Mouse (Mus musculus): Measurements from ENCODE around the gene Ncor1. TPM values are rescaled to one million over a fixed set of nuclear protein-coding genes. Genes with fewer than 3 reads are reported as not detected.
"Not testable (repeated sequence)": the region's sequence is repeated elsewhere in the genome, so short reads cannot be mapped to it uniquely, and the experiment has no call there.

The Ncor1 gene
- total RNA-seq, 2 experiments from 2014 or later = 119 to 134 TPM

DNA sequence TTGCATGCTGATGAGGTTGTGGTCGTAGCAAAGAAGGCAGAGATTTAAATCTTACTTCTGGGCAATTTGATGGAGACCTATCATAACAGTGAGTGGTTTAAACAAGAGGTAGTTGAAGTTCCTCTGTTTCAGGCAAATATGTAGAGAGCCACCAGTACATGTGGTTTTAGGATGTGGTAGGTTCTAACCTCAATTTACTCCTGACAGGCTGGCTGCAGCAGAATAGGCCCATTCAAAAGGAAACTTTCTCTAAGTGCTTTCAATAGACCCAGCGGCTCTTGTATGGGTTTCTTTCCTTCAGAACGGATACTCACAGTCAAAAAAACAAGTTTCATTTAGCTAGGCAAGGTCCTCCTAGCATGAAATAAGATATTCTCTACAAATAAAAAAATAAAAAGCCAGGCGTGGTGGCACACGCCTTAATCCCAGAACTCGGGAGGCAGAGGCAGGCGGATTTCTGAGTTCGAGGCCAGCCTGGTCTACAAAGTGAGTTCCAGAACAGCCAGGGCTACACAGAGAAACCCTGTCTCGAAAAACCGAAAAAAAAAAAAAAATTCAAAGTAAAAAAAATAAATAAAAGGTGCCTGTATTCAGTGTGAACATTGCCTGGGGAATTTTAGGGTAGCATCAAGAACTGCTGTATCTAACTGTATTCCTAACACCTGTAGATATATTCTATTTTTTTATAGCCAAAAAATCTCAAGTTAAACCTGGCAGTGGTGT lies 70.6 kb downstream of the Ncor1 start:
- DNase-seq = no peak
- intact Hi-C loops (cut with DNase I) = no loop called here

DNA sequence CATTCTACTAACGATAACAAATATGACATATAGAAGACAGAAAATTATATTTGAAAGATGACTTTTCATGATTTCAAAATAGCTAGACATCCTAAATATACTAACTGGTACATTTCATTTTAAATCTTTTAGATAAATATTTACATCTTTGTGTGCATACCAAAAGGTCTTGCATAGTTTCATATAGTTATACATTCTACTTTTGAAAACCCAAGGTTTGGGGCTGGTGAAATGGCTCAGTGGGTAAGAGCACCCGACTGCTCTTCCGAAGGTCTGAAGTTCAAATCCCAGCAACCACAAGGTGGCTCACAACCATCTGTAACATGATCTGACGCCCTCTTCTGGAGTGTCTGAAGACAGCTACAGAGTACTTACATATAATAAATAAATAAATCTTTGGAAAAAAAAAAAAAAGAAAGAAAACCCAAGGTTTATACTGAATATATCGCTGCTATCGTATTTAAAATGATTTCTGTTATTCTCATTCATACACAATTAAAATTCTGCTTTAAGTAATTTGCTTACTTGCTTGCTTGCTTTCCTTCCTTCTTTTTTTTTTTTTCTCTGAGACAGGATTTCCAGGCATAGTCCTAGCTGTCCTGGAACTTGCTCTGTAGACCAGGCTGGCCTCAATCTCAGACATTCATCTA lies 81.0 kb downstream of the Ncor1 start:
- DNase-seq; intact Hi-C loops (cut with DNase I): not testable (repeated sequence)

DNA sequence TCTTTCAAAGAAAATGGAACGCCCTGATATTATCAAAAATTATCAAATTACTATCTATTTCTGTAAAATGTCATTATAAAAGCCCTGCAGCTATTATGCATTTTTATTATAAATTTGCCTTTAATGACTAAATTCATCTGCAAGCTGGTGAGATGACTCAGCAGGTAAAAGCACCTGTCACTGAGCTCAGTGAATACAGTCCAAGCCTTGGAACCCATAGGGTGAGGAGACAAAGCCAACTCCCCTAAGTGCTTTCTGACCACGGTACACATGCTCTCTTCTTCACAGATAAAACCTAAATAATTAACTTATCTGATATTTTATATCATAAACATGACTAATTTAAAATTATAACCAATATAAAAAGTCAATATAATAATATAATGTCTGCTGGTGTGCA lies 86.6 kb downstream of the Ncor1 start:
- DNase-seq = no peak

DNA sequence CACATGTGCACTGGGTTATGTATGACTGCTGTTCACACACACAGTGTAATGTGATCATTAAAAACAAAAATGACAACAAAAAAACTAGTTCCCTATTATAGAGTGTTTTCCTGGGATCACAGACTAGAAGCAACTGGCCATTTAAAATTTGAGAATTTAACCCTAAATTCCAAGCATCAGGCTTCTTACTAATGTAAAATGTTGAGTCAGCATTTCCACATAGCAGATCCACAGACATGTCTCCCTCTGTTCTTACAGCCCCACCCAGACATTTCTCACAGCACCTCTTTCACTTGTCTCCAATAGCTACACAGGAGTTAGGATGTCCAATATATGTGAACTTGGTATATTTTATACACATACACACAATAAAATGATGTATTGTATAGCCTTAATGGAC lies 88.4 kb downstream of the Ncor1 start:
- intact Hi-C loops (cut with DNase I) = no loop called here
- no peak for DNase-seq

More for the DNA sequence above, 86.6 kb downstream of the Ncor1 start:
- intact Hi-C loops (cut with DNase I) = no loop called here

DNA sequence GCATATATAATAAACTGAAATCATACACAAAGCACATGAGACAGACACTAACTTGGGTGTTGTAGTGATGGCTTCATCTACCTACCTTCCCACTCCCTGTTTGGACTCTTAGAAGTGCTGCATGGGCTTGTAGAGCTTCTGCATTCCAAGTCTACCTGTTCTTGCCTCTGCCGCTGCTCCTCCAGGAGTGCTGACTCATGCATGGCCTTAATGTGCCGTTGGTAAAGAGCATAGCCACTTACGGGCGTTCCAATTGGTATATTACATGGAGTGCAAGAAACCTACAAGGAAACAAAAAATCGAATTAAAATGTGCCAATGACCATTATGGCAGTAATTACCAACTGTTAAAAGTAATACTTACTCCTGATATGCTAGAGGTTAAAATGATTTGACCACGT lies 91.5 kb downstream of the Ncor1 start:
- intact Hi-C loops (cut with DNase I) = no loop called here
- no peak for DNase-seq

DNA sequence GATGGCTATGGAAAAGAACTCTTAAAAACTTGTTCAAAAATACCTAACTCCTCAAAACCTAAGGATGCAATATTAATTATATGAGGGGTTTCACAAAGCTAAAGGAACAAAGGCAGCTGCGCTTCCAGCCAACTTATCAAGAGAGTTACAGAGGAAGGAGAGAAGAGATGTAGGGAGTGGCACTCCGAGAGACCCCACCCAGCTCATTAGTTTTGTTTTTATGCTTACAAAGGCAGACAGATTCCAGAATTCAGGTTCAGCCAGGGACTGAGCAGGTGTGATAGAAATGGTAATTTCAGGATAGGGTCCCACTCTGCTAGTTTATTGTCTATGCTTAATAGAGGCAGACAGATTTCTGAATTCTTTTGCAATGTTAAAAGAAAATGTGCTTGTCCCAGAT lies 103.1 kb downstream of the Ncor1 start:
- DNase-seq = no peak
- intact Hi-C loops (cut with DNase I) = no loop called here

DNA sequence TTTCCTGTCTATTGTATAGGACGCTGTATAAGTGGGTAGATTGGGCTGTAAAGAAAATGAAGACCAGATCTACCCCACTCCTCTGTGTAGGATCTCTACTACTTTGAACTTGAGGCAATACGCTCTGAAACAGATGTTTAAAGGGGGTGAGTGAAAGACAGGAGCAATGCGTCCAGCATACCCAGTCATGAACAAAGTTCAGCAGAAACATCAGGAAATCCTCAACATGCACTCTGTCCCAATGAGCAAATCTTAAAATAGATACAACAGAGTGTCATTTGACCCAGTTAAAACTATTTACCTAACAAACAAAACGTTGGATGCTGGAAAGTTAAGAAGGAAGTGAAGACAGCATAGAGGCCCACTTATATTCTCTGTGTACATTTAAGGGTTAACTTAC lies 106.4 kb downstream of the Ncor1 start:
- no peak for DNase-seq
- intact Hi-C loops (cut with DNase I) = no loop called here

DNA sequence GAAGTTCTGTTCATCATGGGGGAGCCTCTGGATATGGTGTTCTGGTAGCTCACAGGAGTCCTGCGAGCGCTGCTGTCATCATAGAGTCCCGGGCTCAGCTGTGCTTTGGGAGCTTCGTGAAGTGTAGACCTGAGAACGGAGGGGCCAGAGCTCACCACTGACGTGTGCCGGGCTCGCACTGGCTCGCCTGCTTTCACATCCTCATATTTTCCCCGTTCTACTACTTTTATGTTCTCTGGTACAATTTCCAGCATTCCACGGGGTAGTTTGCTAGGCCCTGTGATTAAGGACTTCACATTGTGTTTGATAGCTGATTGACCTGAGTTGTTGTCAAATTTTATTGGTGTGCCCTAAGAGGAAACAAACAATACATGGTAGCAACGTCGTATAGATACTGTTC lies 115.3 kb downstream of the Ncor1 start:
- no peak for DNase-seq
- intact Hi-C loops (cut with DNase I) = no loop called here

DNA sequence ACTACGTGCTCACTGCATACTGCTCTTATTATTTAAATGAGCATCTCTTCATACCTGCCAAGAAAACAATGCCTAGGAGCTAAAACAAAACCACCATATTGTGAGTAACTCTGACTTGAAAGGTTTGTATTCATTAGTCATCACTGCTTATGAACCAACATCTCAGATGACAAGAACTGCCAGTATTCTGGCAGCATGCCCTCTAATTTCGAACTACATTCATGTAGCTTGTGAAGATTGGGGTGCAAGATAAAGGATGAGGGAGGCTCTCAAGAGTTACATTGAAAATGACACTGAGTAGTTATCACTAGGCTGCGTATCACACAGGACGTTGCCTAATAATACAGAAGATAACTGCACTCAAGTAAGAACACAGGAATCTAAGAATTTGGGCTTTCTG lies 126.1 kb downstream of the Ncor1 start:
- no peak for DNase-seq
- intact Hi-C loops (cut with DNase I) = no loop called here

DNA sequence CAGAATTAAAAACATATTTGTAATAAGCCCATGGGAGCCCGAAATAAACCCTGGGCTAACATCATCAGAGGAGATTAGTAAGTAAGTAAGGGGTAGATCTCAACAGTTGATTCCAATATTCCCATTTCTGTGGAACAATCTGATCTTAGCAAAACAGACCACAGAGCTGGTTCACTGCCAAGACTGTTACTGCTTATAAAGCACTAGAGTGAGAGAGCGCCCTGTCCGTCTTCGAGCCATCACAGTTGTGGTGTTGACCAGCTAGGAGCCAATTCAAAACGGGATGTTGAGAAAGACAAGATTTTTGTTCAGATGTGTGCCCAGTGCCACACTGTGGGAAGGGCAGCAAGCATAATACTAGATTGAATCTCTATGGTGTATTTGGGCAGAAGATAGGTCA lies 127.2 kb downstream of the Ncor1 start:
- intact Hi-C loops (cut with DNase I) = no loop called here
- DNase-seq = no peak

DNA sequence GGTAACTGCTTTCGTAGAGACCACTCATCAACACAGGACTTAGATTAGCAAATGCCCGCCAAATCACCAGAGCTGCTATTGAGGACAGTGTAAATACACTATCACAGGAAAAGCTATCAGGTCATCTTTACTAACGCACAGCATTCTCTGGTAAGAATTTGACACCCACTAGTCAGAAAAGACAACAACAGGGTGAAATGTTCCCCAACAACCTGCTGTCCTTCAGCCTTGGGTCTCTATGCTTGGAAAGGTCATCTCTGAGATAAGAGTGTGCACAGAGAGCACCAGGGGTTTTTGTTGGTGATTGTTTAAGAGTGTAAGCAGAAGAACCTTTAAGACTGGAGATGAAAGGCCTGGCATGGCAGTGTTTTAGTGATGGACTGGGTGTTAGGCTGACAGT lies 134.7 kb downstream of the Ncor1 start:
- DNase-seq = no peak
- intact Hi-C loops (cut with DNase I) = no loop called here

DNA sequence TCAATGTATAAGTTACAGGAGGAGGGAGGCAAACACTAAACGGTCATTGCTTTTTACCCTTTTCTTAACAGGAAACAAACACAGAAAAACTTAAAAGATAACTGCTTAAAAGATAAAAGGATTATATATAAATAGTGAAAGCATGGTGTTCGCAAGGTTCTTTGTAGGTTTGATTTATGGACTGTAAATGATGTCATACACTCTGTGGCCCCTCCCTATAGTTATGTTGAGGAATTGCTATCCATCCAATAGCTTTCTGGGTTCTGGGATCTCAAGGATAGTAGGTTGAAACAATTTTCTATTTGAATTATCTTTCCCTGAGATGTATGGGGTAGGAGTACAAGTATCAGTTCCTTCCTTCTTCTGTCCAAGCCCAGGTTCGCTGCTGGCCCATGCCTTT lies 138.2 kb downstream of the Ncor1 start:
- intact Hi-C loops (cut with DNase I) = no loop called here
- DNase-seq = no peak

DNA sequence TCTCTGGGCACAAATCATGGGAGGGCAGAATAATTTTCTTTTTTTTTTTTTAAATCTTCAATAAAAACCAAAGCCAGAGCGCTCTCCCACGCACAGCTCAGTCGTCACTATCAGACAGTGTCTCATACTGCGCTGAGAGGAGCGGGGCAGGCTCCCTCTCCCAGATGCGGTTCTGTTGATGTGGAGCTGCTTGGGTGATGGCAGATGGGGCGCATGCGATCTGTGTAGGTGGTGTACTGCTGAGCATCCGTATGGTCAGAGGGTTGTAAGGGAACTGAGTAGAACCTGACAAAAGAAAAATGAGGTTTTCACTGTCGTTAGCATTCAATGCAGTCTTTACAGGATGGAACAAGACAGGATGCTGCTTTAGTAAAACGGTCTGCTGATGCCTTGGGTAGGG lies 140.6 kb downstream of the Ncor1 start:
- DNase-seq = no peak
- intact Hi-C loops (cut with DNase I) = no loop called here

DNA sequence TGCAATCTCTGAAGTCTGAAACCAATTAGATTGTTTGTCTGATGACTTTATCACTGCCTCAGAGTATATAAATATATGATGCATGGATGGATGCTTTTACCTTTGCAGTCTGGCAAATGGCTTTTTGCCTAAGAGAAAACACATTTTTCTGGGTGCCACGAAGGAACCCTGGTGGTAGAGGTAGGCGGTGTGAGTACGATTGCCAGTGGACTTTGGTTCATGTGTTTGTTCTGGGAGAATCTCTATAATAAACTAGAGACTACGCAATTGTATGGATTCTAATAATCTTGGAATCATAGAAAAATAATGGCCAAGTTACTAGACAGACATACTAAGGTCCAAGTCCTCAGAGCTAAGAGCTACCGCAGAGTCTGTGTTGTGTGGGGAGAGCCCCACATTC lies 143.4 kb downstream of the Ncor1 start:
- no peak for DNase-seq
- intact Hi-C loops (cut with DNase I) = no loop called here

DNA sequence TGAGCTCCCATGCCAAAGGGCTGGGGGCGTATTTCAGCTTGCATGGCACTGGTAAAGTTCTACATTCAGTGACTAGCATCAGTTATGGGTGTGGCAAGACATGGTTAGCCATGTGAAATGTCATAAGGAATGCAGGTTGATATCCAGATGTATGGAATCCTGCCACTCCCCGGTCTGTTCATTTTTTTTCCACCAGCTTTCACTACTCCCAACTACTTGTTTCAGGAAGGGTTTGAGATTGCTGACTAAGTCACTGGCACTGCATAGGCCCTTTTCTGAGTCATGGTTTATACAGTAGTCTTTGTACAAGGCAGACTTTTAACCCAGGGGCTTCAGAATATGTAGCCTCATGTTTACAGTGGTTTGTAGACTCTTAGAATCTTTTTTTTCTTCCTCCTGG lies 149.0 kb downstream of the Ncor1 start:
- intact Hi-C loops (cut with DNase I) = no loop called here
- no peak for DNase-seq

DNA sequence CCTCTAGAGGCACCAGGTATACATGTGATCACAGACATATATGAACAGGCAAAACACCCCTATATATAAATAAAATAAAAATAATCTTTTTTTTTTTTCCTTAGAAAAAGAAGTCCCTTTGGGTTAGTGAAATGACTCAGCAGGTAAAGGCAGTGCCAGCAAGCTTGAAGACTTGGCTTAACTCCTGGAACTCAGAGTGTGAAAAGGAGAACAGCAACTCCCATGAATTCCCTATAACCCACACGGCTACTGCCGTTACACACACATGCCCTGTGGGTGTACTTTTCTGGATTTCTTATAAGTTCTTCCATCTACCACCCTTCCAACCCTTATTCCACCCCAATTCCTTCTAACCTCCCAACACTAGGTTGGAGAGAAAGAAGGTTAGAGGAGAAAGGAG lies 152.5 kb downstream of the Ncor1 start:
- no peak for DNase-seq
- intact Hi-C loops (cut with DNase I) = no loop called here

DNA sequence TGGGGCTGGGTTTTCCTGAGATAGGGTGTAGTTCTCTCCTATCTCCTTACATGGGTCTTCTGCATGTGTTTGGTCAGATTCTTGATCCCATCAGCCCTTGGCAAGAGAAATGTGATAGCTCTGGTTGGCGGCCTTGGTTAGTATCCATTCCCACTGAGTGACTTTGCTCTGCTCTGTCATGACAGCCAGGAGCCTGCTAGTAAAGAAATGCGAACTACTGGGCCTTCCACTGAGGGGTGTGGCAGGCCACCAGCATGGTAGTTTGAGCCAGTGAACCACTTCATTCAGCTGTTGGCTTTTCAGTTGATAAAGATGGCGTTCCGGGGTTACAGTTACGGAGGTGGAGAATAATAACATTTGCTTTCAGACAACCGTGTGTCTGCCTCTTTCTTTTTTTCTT lies 159.5 kb downstream of the Ncor1 start:
- intact Hi-C loops (cut with DNase I) = no loop called here
- no peak for DNase-seq

DNA sequence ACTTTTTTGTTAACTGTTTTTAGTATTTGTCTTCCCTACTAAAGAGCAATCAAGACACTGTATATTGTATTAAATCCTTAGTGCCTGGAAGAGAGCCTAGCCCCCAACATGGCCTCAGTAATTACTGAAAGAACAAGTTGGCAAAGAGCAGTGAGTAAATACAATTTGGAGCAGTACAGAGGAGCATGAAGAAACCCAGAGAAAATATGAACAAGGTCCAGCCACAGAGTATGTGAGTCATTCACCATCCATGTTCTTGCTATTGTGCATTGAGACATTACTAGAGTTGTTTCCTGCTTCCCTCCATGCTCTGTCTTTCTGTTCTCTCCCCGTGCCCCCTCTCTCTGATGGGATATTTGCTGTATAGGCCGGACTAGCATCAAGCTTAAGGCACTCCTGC lies 164.2 kb downstream of the Ncor1 start:
- DNase-seq = no peak
- intact Hi-C loops (cut with DNase I) = no loop called here

DNA sequence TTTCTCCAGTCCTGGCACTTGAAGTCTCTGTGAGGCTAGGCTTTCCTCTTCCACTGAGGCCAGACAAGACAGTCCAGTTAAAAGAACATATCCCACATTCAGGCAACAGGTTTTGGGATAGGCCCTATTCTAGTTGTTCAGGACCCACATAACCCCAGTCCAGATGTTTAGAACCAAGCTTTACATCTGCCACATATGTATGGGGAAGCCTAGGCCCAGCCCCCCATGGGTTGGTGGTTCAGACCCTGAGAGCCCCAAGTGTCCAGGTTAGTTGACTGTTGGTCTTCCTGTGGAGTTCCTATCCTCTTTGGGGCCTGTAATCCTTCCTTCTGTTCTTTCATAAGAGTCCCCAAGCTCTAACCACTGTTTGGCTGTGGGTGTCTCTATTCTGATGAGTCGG lies 170.6 kb downstream of the Ncor1 start:
- DNase-seq = no peak
- intact Hi-C loops (cut with DNase I) = no loop called here

DNA sequence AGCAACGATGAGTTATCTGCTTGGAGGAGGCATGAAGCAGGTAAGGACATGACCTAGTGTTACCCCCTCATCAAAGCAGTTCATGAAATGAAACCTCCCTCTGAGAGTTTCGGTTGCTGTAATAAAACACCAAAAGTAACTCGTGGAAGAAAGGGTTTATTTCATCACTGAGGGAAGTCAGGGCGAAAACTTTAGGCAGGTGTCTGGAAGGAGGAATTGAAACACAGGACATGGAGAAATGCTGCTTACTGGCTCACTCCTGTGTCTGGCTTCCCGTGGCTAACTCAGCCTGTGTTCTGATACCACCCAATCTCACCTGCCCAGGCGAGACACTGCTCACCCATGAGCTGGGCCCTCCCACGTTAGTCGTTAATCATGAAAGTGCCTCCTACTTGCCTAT lies 173.3 kb downstream of the Ncor1 start:
- DNase-seq = no peak
- intact Hi-C loops (cut with DNase I) = no loop called here

DNA sequence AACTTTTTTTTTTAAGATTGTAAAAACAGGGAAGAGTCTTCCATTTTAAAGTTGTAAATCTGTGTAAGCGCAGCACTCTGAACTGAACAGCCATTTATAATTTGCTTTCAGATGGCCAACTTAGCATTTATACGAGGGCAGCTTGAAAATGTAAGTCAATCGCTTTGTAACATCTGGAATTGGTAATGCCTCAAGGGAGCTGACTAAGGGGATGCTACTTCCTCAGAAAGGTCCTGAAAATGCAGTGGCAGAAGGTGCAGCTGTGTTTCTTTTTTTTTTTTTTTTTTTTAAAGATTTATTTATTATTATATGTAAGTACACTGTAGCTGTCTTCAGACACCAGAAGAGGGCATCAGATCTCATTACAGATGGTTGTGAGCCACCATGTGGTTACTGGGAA lies 174.3 kb downstream of the Ncor1 start:
- DNase-seq; intact Hi-C loops (cut with DNase I): not testable (repeated sequence)

DNA sequence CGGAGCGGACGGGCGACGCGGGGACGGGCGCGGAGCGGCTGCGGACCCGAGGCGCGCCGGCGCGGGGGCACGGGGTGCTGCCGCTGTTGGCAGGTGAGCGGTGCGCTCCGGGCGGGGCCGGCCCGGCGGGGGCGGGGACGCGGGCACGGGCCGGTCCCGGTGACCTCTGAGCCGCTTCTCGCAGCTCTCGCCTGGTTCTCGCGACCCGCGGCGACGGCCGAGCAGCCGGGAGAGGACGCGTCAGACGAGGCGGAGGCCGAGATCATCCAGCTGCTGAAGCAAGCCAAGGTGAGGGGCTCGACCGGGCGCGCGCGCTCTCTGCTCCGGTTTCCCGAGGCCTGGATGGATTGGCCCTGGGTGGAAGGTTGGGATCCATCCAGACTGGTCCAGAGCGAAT lies 176.7 kb downstream of the Ncor1 start:
- no peak for DNase-seq

More for the DNA sequence above, 176.7 kb downstream of the Ncor1 start:
- intact Hi-C loops (cut with DNase I) = loop anchor here (2.0 kb wide), 1 partner anchor 331 kb away; no protein-coding TSS in a partner anchor

Data from heart, postnatal 36 days (tissue).